Mouse (Mus musculus) limb, embryonic 13.5 days (tissue): ENCODE results near the gene Lin7a. TPM values are rescaled to one million over a fixed set of nuclear protein-coding genes. Genes with fewer than 3 reads are reported as not detected.

Experiments used
- ATAC-seq: fragments of 200-750 bp; cut with Nextera tagmentation; 2 replicates; pipeline ENCODE4 v1.8.0; 2017; ENCODE audit warnings: low read depth, moderate number of reproducible peaks, moderate TSS enrichment; ENCODE audit not compliant: low FRiP score
- H3K27ac ChIP-seq: fragments of 300-500 bp; sonication (generic); 2 replicates; pipeline ENCODE4 v1.5.1; 2015; ENCODE audit warnings: inconsistent platforms, mild to moderate bottlenecking, moderate library complexity
- H3K27me3 ChIP-seq: fragments of 300-500 bp; sonication (generic); 2 replicates; pipeline ENCODE4 v1.6.1; 2015; ENCODE audit warnings: mild to moderate bottlenecking, inconsistent platforms
- H3K36me3 ChIP-seq: fragments of 300-500 bp; sonication (generic); 2 replicates; pipeline ENCODE4 v1.6.1; 2015; ENCODE audit warnings: inconsistent platforms, mild to moderate bottlenecking, moderate library complexity
- H3K4me1 ChIP-seq: fragments of 300-500 bp; sonication (generic); 2 replicates; pipeline ENCODE4 v1.6.1; 2015; ENCODE audit warnings: inconsistent platforms
- H3K4me2 ChIP-seq: fragments of 300-500 bp; sonication (generic); replicated peaks from 2 replicates; pipeline ENCODE4 v1.6.1; 2015; ENCODE audit warnings: inconsistent platforms, mild to moderate bottlenecking, moderate library complexity
- H3K4me3 ChIP-seq: fragments of 300-500 bp; sonication (generic); 2 replicates; pipeline ENCODE4 v1.5.1; 2015; ENCODE audit warnings: moderate library complexity, mild to moderate bottlenecking, inconsistent platforms
- H3K9ac ChIP-seq: fragments of 300-500 bp; sonication (generic); 2 replicates; pipeline ENCODE4 v1.6.1; 2015; ENCODE audit warnings: mild to moderate bottlenecking, inconsistent platforms
- H3K9me3 ChIP-seq: fragments of 300-500 bp; sonication (generic); 2 replicates; pipeline ENCODE4 v1.6.1; 2016; ENCODE audit warnings: inconsistent platforms
- WGBS: fragments of 180-500 bp; shearing (Covaris S2); methylation state at CpG from one replicate; pipeline ENCODE4 v1.1.7; 2015; 5-methylcytosine and 5-hydroxymethylcytosine counted together
- polyA plus RNA-seq: library from polyadenylated mRNA; unstranded; fragments of >200 nt; fragmentation: Nextera tagmentation; extraction: Ambion mirVana; gene quantifications from 2 replicates; pipeline ENCODE4 v1.2.1, GENCODE M21; 2015

Gene Lin7a
- polyA plus RNA-seq, 1 experiment from 2014 or later, result 6.7 TPM

GRCm38 (mm10) chr10:107245961-107246460 is 25.5 kb upstream of the Lin7a start:
- 89% methylated on average over 2 of the region's 2 CpGs for WGBS
- no peaks in the 10 kb centered on the region for H3K27me3 ChIP-seq
- H3K4me3 ChIP-seq, result no peak overlapping the region
- H3K36me3 ChIP-seq, result no peaks in the 10 kb centered on the region
- no peak overlapping the region for H3K9ac ChIP-seq
- H3K9me3 ChIP-seq, result no peaks in the 10 kb centered on the region
- no peak overlapping the region for H3K4me2 ChIP-seq
- no peaks in the 10 kb centered on the region for H3K4me1 ChIP-seq
- H3K27ac ChIP-seq, result no peak overlapping the region
- ATAC-seq, result no peak

GRCm38 (mm10) chr10:107247001-107247670 is 24.4 kb upstream of the Lin7a start:
- no peaks in the 10 kb centered on the region for H3K9me3 ChIP-seq
- no peaks in the 10 kb centered on the region for H3K36me3 ChIP-seq
- no peak overlapping the region for H3K27ac ChIP-seq
- no peaks in the 10 kb centered on the region for H3K27me3 ChIP-seq
- WGBS, result 80% methylated on average over 6 of the region's 6 CpGs
- no peak overlapping the region for H3K9ac ChIP-seq
- H3K4me1 ChIP-seq, result no peaks in the 10 kb centered on the region
- H3K4me2 ChIP-seq, result no peak overlapping the region
- H3K4me3 ChIP-seq, result no peak overlapping the region
- no peak for ATAC-seq

- Histone ChIP-seq H3K4me3 (no peak overlapping the region), H3K4me2 (no peak overlapping the region), H3K36me3 (no peaks in the 10 kb centered on the region), H3K9me3 (no peaks in the 10 kb centered on the region), H3K27me3 (no peaks in the 10 kb centered on the region), H3K9ac (no peak overlapping the region), H3K27ac (no peak overlapping the region), H3K4me1 (no peaks in the 10 kb centered on the region)
- whole genome bisulfite sequencing, result 90% methylated on average over 8 of the region's 8 CpGs
- no peak for ATAC-seq
These were observed 23.0 kb upstream of the Lin7a start for GRCm38 (mm10) chr10:107248481-107248880.

DNA sequence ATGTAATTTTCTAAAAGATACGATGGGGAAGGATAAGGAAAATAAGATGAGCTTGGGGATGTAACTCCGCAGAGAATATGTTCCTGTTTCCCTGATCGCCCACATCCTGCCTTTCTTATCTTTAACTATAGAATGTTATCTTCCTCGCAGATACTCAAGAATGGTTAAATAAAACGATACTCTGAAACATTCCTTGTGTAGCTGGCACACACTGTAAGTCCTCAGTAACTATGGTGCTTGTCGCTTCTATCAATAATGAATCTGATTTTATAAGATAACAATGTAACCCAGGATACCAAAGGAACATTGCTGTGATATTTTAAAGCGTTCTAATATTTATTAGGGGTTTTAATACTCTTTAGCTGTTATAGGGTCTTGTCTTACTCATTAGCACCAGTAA is 22.4 kb upstream of the Lin7a start:
- WGBS, result 87% methylated on average over 7 of the region's 7 CpGs
- no peak overlapping the region for H3K27ac ChIP-seq
- H3K4me1 ChIP-seq, result no peaks in the 10 kb centered on the region
- no peak overlapping the region for H3K4me3 ChIP-seq
- H3K36me3 ChIP-seq, result no peaks in the 10 kb centered on the region
- no peaks in the 10 kb centered on the region for H3K9me3 ChIP-seq
- H3K4me2 ChIP-seq, result no peak overlapping the region
- H3K27me3 ChIP-seq, result no peaks in the 10 kb centered on the region
- no peak overlapping the region for H3K9ac ChIP-seq
- ATAC-seq, result no peak

- WGBS, result 71% methylated on average over 5 of the region's 5 CpGs
- Histone ChIP-seq H3K27ac (no peak overlapping the region), H3K4me3 (no peak overlapping the region), H3K9ac (no peak overlapping the region), H3K9me3 (no peaks in the 10 kb centered on the region), H3K36me3 (no peaks in the 10 kb centered on the region), H3K4me1 (no peaks in the 10 kb centered on the region), H3K27me3 (no peaks in the 10 kb centered on the region), H3K4me2 (no peak overlapping the region)
- no peak for ATAC-seq
These were observed 21.8 kb upstream of the Lin7a start for GRCm38 (mm10) chr10:107249606-107250186.

GRCm38 (mm10) chr10:107250346-107251210 is 20.9 kb upstream of the Lin7a start:
- no peak for ATAC-seq
- no peak overlapping the region for H3K27ac ChIP-seq
- H3K4me3 ChIP-seq, result no peak overlapping the region
- H3K27me3 ChIP-seq, result no peaks in the 10 kb centered on the region
- no peaks in the 10 kb centered on the region for H3K36me3 ChIP-seq
- no peaks in the 10 kb centered on the region for H3K9me3 ChIP-seq
- H3K4me1 ChIP-seq, result no peaks in the 10 kb centered on the region
- no peak overlapping the region for H3K4me2 ChIP-seq
- H3K9ac ChIP-seq, result no peak overlapping the region
- WGBS, result 82% methylated on average over 7 of the region's 7 CpGs

DNA sequence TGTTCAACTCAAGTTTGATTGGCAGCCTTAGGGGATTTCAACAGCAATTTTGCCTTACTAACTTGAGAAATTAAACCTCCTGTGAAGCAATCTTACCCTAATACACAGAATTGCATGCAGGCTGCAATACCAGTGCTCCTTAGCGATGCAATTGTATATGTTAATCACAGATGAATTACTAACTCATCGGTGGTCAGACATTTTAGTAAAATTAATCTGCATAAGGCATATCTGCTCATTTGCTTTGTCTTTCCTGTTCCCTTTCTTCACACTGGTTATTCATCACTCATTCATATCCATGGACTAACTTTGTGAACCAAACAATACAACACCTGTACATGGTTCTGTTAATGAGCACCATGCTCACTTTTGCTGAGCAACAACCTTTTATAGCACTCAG is 20.2 kb upstream of the Lin7a start:
- no peak overlapping the region for H3K4me2 ChIP-seq
- ATAC-seq, result no peak
- H3K27me3 ChIP-seq, result no peaks in the 10 kb centered on the region
- 82% methylated on average over 2 of the region's 2 CpGs for WGBS
- H3K36me3 ChIP-seq, result no peaks in the 10 kb centered on the region
- H3K9me3 ChIP-seq, result no peaks in the 10 kb centered on the region
- H3K4me1 ChIP-seq, result no peaks in the 10 kb centered on the region
- H3K4me3 ChIP-seq, result no peak overlapping the region
- H3K9ac ChIP-seq, result no peak overlapping the region
- H3K27ac ChIP-seq, result no peak overlapping the region

- no peaks in the 10 kb centered on the region for H3K4me1 ChIP-seq
- H3K4me3 ChIP-seq, result no peak overlapping the region
- H3K9ac ChIP-seq, result no peak overlapping the region
- H3K27me3 ChIP-seq, result no peaks in the 10 kb centered on the region
- no peak for ATAC-seq
- no peak overlapping the region for H3K27ac ChIP-seq
- no peaks in the 10 kb centered on the region for H3K9me3 ChIP-seq
- 89% methylated on average over 2 of the region's 2 CpGs for WGBS
- H3K36me3 ChIP-seq, result no peaks in the 10 kb centered on the region
- H3K4me2 ChIP-seq, result no peak overlapping the region
These were observed 19.5 kb upstream of the Lin7a start for GRCm38 (mm10) chr10:107251801-107252502.

DNA sequence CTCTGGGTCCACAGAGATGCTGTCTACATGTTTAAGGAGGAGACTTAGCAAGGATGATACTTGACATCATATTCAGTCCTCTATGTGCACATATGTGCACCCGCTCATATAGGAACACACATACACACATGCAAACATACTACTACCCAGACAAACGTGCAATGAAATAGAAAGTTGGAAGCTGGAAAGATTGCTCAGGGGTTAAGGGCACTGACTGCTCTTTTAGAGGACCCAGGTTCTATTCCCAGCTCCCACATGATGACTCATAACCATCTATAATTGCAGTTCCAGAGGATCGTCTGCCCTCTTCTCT is 19.0 kb upstream of the Lin7a start:
- no peak overlapping the region for H3K9ac ChIP-seq
- H3K27ac ChIP-seq, result no peak overlapping the region
- WGBS, result 87% methylated on average over 3 of the region's 3 CpGs
- no peaks in the 10 kb centered on the region for H3K36me3 ChIP-seq
- H3K27me3 ChIP-seq, result no peaks in the 10 kb centered on the region
- H3K4me3 ChIP-seq, result no peak overlapping the region
- H3K9me3 ChIP-seq, result no peaks in the 10 kb centered on the region
- ATAC-seq, result no peak
- H3K4me2 ChIP-seq, result no peak overlapping the region
- no peaks in the 10 kb centered on the region for H3K4me1 ChIP-seq

DNA sequence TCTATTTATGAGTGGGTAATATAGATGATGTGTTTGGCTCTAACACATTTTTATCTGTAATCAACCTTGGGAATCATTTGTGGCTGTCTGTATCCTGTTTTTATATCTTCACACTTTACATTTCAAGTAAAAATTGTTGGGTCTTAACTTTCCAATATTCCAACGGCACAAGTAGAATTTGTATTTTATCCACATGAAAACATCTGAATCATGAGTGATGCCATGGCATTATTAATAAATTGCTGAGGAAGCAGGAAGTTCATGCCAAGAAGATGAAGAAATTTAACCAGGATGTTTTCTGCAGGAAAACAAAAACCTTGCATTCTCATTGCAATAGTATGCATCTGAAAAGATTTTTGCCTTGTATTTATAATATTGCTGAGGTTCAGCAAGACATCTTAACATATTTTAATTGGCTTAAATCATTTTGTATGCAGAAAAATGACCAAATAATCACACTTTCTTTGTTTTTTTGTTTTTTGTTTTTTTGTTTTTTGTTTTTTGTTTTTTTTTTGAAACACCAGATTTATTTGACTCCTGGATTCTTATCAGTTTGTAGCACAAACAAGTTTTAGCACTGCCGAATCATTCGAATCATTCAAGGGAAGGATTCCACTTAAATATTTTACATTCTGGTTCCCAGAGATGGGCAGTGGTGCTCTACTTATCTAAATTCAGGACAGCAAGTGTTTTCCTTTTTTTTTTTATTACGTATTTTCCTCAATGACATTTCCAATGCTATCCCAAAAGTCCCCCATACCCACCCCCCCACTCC is 18.1 kb upstream of the Lin7a start:
- H3K36me3 ChIP-seq, result no peaks in the 10 kb centered on the region
- H3K9ac ChIP-seq, result no peak overlapping the region
- H3K4me2 ChIP-seq, result no peak overlapping the region
- no peaks in the 10 kb centered on the region for H3K4me1 ChIP-seq
- no peak overlapping the region for H3K27ac ChIP-seq
- no peaks in the 10 kb centered on the region for H3K9me3 ChIP-seq
- WGBS, result 87% methylated on average over 4 of the region's 4 CpGs
- no peaks in the 10 kb centered on the region for H3K27me3 ChIP-seq
- ATAC-seq, result no peak
- H3K4me3 ChIP-seq, result no peak overlapping the region

GRCm38 (mm10) chr10:107254656-107255055 is 16.8 kb upstream of the Lin7a start:
- ATAC-seq, result no peak
- Histone ChIP-seq H3K4me1 (no peaks in the 10 kb centered on the region), H3K27me3 (no peaks in the 10 kb centered on the region), H3K4me3 (no peak overlapping the region), H3K36me3 (no peaks in the 10 kb centered on the region), H3K9me3 (no peaks in the 10 kb centered on the region), H3K27ac (no peak overlapping the region), H3K9ac (no peak overlapping the region), H3K4me2 (no peak overlapping the region)
